Mouse (Mus musculus) embryonic facial prominence, embryonic 12.5 days (tissue): ENCODE measurements around the gene Dennd5b. TPM values are rescaled to one million over a fixed set of nuclear protein-coding genes. Genes with fewer than 3 reads are reported as not detected.
"Not testable (repeated sequence)": the region's sequence is repeated elsewhere in the genome, so short reads cannot be mapped to it uniquely, and the experiment has no call there.

ENCODE experiments used
- ATAC-seq: fragments of 200-750 bp; cut with Nextera tagmentation; 2 replicates; pipeline ENCODE4 v1.8.0; 2017; ENCODE audit not compliant: insufficient number of reproducible peaks, insufficient read depth, low FRiP score, low TSS enrichment
- H3K27ac ChIP-seq: fragments of 300-500 bp; sonication (generic); 2 replicates; pipeline ENCODE4 v1.5.1; 2016; ENCODE audit warnings: mild to moderate bottlenecking
- H3K27me3 ChIP-seq: fragments of 300-500 bp; sonication (generic); 2 replicates; pipeline ENCODE4 v1.6.1; 2016; ENCODE audit warnings: mild to moderate bottlenecking, moderate library complexity
- H3K36me3 ChIP-seq: fragments of 300-500 bp; sonication (generic); 2 replicates; pipeline ENCODE4 v1.6.1; 2016; ENCODE audit warnings: mild to moderate bottlenecking
- H3K4me1 ChIP-seq: fragments of 300-500 bp; sonication (generic); 2 replicates; pipeline ENCODE4 v1.6.1; 2016
- H3K4me2 ChIP-seq: fragments of 300-500 bp; sonication (generic); replicated peaks from 2 replicates; pipeline ENCODE4 v1.6.1; 2016; ENCODE audit warnings: mild to moderate bottlenecking, moderate library complexity
- H3K4me3 ChIP-seq: fragments of 300-500 bp; sonication (generic); 2 replicates; pipeline ENCODE4 v1.5.1; 2016; ENCODE audit warnings: mild to moderate bottlenecking
- H3K9ac ChIP-seq: fragments of 300-500 bp; sonication (generic); 2 replicates; pipeline ENCODE4 v1.6.1; 2016; ENCODE audit warnings: mild to moderate bottlenecking, moderate library complexity
- H3K9me3 ChIP-seq: fragments of 300-500 bp; sonication (generic); 2 replicates; pipeline ENCODE4 v1.6.1; 2016; ENCODE audit warnings: mild to moderate bottlenecking, moderate library complexity
- WGBS: fragments of 180-500 bp; shearing (Covaris S2); methylation state at CpG from one replicate; pipeline ENCODE4 v1.1.7; 2016; 5-methylcytosine and 5-hydroxymethylcytosine counted together
- polyA plus RNA-seq: library from polyadenylated mRNA; unstranded; fragments of >200 nt; fragmentation: Nextera tagmentation; extraction: Ambion mirVana; gene quantifications from 2 replicates; pipeline ENCODE4 v1.2.1, GENCODE M21; 2016

Dennd5b gene
- polyA plus RNA-seq, 1 experiment from 2014 or later, result 8.1 TPM

- no peak overlapping the region for H3K27ac ChIP-seq
- no peaks in the 10 kb centered on the region for H3K9me3 ChIP-seq
- H3K27me3 ChIP-seq, result no peaks in the 10 kb centered on the region
- H3K36me3 ChIP-seq, result 0 out of 2 replicates have a peak, but pooled peaks cover 8% of the 10 kb centered on the region
- ATAC-seq, result no peak
- no peaks in the 10 kb centered on the region for H3K4me1 ChIP-seq
- 29% methylated on average over 9 of the region's 9 CpGs for WGBS
- H3K4me3 ChIP-seq, result no peak overlapping the region
- no peak overlapping the region for H3K9ac ChIP-seq
- H3K4me2 ChIP-seq, result no peak overlapping the region
These were observed 108.1 kb downstream of the Dennd5b start for GRCm38 (mm10) chr6:148993117-148994077.

DNA sequence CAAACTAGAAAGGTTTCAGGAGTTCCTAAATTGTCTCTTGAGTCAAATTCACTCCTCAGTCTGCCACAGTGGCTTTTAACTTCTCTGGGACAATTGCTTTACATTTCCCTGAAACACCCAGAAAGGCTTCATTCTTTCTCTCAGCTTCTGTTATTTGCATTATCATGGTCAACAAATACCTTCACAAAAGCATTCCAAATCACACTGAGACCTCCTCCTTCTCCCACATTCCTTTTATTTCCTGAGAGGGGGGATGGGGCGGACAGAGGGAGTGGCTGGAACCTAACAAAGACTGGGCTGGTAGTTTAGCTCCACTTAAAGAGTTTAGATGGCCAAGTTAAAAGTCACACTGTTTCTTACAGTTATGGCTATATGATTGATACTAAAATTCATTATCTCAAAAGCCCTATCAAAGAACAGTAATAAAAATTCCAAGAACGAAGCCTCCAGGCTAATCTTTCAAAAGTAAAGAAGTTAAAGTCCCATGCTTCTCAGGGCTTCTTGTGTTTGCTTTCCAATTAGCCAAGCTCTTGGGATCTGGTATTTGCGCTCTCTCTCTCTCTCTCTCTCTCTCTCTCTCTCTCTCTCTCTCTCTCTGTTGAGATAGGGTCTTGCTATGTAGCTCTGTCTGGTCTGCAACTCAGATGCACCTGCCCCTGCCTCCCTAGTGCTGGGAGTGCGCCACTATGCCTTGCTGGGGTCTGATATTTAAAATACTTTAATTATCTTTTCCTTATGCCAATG, 108.9 kb downstream of the Dennd5b start:
- H3K9ac ChIP-seq, result no peak overlapping the region
- H3K4me2 ChIP-seq, result no peak overlapping the region
- H3K27me3 ChIP-seq, result no peaks in the 10 kb centered on the region
- H3K4me1 ChIP-seq, result no peaks in the 10 kb centered on the region
- no peak for ATAC-seq
- H3K9me3 ChIP-seq, result no peaks in the 10 kb centered on the region
- H3K36me3 ChIP-seq, result 0 out of 2 replicates have a peak, but pooled peaks cover 8% of the 10 kb centered on the region
- WGBS, result 33% methylated on average over 4 of the region's 4 CpGs
- no peak overlapping the region for H3K4me3 ChIP-seq
- no peak overlapping the region for H3K27ac ChIP-seq

GRCm38 (mm10) chr6:148991660-148992372, 109.7 kb downstream of the Dennd5b start:
- H3K9me3 ChIP-seq, result no peaks in the 10 kb centered on the region
- no peak overlapping the region for H3K4me3 ChIP-seq
- H3K36me3 ChIP-seq, result 0 out of 2 replicates have a peak, but pooled peaks cover 4% of the 10 kb centered on the region
- WGBS, result 47% methylated on average over 6 of the region's 6 CpGs
- no peaks in the 10 kb centered on the region for H3K4me1 ChIP-seq
- no peak for ATAC-seq
- no peak overlapping the region for H3K9ac ChIP-seq
- H3K4me2 ChIP-seq, result no peak overlapping the region
- H3K27me3 ChIP-seq, result no peaks in the 10 kb centered on the region
- no peak overlapping the region for H3K27ac ChIP-seq

DNA sequence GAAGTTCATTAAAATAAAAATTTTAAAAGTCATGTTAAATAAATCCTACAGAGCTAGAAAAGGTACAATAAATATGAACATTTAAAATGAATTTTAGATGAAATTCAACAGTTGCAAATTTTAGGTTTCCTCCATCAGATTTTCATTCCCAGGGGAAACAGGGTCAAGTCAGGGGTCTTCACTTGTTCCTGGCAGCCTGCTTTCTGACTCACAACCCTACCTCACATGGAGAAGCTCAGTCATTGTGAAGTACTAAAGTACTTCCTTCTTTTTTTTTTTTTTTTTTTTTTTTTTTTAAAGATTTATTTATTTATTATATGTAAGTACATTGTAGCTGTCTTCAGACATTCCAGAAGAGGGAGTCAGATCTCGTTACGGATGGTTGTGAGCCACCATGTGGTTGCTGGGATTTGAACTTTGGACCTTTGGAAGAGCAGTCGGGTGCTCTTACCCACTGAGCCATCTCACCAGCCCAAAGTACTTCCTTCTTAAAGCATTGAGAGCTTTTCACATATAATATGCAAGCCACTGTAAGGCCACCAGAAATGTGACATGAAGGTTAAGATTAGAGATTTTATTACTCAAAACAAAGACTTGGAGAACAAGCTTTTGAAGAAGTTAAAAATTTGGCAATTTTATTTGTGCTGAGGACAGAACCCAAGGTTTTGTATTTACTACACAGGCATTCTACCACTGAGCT, 111.5 kb downstream of the Dennd5b start:
- not testable (repeated sequence) for H3K36me3 ChIP-seq, H3K9me3 ChIP-seq, H3K4me2 ChIP-seq, H3K4me3 ChIP-seq, H3K4me1 ChIP-seq, ATAC-seq, H3K27ac ChIP-seq, H3K27me3 ChIP-seq, H3K9ac ChIP-seq
- 64% methylated on average over 1 of the region's 3 CpGs for WGBS

DNA sequence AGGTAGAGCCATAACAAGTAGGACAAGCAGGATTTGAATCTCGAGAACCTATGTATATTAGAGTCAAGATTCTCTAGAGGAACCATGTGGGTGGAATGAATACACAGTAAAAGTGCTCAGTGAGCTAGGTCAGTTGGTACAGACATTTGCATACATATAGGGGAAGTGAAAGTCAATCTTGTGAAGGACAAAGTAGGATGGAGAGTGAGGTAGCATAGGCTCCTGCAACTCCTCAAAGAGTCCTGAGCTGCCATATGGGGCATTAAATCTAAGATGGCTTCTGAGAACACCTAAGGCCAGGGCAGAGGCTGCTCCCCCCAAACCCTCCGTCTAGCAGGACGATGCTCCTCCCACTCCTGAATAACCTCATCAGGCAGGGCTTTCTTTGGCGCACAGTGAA, 115.5 kb downstream of the Dennd5b start:
- Histone ChIP-seq H3K4me3 (no peak overlapping the region), H3K4me2 (no peak overlapping the region), H3K27ac (no peak overlapping the region), H3K9ac (no peak overlapping the region), H3K9me3 (no peaks in the 10 kb centered on the region), H3K27me3 (no peaks in the 10 kb centered on the region), H3K36me3 (no peaks in the 10 kb centered on the region), H3K4me1 (no peaks in the 10 kb centered on the region)
- 81% methylated on average over 4 of the region's 4 CpGs for WGBS
- no peak for ATAC-seq

DNA sequence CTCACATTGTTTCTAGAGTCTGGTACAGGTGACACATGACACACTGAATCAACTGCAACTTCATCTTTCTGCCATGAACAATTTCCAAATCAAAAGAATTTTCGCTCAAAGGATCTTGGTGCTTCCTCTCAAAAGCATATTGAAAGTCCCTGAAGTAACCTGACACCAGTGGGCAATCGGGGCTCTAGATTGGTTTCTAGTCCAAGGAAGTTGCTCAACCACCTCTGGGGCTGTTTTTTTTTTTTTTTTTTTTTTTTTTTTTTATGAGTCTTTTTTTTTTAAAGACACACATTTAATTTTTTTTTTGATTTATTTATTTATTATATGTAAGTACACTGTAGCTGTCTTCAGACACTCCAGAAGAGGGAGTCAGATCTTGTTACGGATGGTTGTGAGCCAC, 121.0 kb downstream of the Dennd5b start:
- H3K27me3 ChIP-seq, result no peaks in the 10 kb centered on the region
- H3K4me2 ChIP-seq, result no peak overlapping the region
- no peaks in the 10 kb centered on the region for H3K9me3 ChIP-seq
- H3K4me3 ChIP-seq, result no peak overlapping the region
- WGBS, result 57% methylated on average over 3 of the region's 3 CpGs
- H3K36me3 ChIP-seq, result no peaks in the 10 kb centered on the region
- no peak overlapping the region for H3K27ac ChIP-seq
- no peak for ATAC-seq
- no peaks in the 10 kb centered on the region for H3K4me1 ChIP-seq
- no peak overlapping the region for H3K9ac ChIP-seq

GRCm38 (mm10) chr6:148975096-148975495, 126.4 kb downstream of the Dennd5b start:
- H3K4me3 ChIP-seq, result no peak overlapping the region
- no peak overlapping the region for H3K27ac ChIP-seq
- ATAC-seq, result no peak
- H3K9me3 ChIP-seq, result no peaks in the 10 kb centered on the region
- 92% methylated on average over 3 of the region's 3 CpGs for WGBS
- no peaks in the 10 kb centered on the region for H3K27me3 ChIP-seq
- no peak overlapping the region for H3K9ac ChIP-seq
- H3K4me2 ChIP-seq, result no peak overlapping the region
- no peaks in the 10 kb centered on the region for H3K36me3 ChIP-seq
- H3K4me1 ChIP-seq, result peaks cover 14% of the 10 kb centered on the region

DNA sequence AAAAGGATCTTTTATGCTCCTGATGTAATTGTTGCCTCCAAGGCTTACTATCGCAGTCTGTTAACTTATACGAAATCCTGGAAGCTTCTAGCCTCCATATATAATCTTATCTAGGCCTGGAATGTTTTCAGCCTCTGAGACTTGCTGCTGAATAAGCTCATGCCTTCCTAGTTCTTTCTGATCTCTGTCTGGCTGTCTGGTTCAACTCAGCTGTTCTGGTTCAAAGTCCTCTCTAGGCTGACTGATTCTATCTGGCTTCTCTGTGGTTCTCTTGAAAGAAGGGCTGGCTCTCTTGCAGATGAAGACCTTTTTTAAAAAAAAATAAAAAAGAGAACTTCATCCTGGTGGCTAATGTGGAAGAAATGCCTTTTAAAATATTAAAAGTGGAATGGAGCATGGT, 128.6 kb downstream of the Dennd5b start:
- Histone ChIP-seq H3K4me2 (no peak overlapping the region), H3K9me3 (no peaks in the 10 kb centered on the region), H3K4me1 (peaks cover 14% of the 10 kb centered on the region), H3K9ac (no peak overlapping the region), H3K27ac (no peak overlapping the region), H3K4me3 (no peak overlapping the region), H3K27me3 (no peaks in the 10 kb centered on the region), H3K36me3 (no peaks in the 10 kb centered on the region)
- 74% methylated on average over 2 of the region's 2 CpGs for WGBS
- ATAC-seq, result no peak

DNA sequence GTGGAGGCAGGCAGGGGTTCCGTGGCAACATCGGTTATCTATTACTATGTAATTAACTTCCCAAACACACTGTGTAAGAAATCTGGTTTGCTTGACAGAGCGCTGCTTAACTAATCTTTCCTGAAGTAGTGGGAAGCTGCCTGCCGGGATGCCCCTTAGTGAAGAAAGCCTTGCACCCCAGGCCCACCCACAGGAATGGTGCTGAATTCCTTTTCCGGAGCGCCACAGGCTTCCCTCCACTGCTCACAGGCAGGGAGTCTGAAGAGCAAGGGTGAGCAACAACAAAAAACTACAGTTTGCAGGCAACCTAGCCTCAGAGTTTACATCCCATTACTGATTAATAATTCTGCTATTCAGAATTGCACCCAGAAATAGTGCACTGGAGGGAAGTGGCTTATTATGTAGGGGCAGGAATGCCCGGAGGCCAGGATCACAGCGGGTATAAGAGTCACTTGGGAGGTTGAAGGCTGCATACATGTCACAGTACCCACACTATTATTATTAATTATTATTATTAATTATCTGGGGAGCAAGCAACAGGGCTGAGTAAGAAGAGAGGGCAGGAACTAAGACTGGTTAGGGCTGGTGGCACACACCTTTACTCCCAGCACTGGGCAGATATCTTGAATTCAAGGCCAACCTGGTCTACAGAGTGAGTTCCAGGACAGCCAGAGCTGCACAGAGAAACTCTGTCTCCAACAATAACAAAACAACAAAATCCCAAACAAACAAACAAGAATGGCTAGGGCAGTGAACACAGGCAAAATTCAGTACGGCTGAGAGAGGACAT, 129.2 kb downstream of the Dennd5b start:
- Histone ChIP-seq H3K9me3 (no peaks in the 10 kb centered on the region), H3K4me3 (no peak overlapping the region), H3K9ac (no peak overlapping the region), H3K27me3 (no peaks in the 10 kb centered on the region), H3K4me2 (peak overlapping the region; percentile 25), H3K4me1 (peaks cover 14% of the 10 kb centered on the region), H3K27ac (peak overlapping the region; percentile 36; the same call in 1 of the 2 replicates), H3K36me3 (no peaks in the 10 kb centered on the region)
- ATAC-seq, result no peak
- 16% methylated on average over 9 of the region's 9 CpGs for WGBS

DNA sequence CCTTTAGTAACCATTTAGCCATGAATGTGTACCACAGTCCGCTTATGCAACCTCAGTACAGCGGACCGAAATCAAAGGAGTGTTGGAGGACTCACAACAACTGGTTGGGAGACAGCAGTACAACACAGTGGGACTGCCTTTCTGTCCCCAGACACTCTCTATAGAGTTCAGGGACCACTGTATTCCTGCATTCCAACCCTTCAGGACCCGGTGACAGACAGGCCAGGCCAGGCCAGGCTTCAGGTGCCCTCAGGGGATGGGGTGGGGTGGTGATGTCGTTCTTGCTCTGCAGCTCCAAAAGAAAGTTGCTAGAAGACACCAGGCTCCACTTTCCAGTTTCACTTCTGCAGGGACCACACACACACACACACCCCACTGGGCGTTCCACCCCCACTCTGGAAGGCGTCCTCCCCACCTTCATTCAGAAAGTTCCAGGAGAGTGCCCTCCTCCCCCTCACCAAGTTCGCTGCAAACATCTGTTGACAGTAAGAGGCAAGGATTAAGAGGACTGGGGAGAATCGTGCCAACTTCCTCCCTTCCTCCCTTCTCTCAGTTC, 130.0 kb downstream of the Dennd5b start:
- Histone ChIP-seq H3K4me3 (no peak overlapping the region), H3K9me3 (no peaks in the 10 kb centered on the region), H3K27ac (peak overlapping the region; percentile 36; the same call in 1 of the 2 replicates), H3K4me1 (peaks cover 14% of the 10 kb centered on the region), H3K9ac (no peak overlapping the region), H3K27me3 (no peaks in the 10 kb centered on the region), H3K4me2 (peak overlapping the region; percentile 25), H3K36me3 (no peaks in the 10 kb centered on the region)
- 25% methylated on average over 9 of the region's 9 CpGs for WGBS
- peak; percentile 29; the same call in 1 of the 2 replicates for ATAC-seq
